Mouse (Mus musculus): Measurements from ENCODE around the gene Skida1. TPM values are rescaled to one million over a fixed set of nuclear protein-coding genes. Genes with fewer than 3 reads are reported as not detected.

Skida1 gene
- total RNA-seq, 2 experiments from 2014 or later: 4.6 to 4.9 TPM

DNA sequence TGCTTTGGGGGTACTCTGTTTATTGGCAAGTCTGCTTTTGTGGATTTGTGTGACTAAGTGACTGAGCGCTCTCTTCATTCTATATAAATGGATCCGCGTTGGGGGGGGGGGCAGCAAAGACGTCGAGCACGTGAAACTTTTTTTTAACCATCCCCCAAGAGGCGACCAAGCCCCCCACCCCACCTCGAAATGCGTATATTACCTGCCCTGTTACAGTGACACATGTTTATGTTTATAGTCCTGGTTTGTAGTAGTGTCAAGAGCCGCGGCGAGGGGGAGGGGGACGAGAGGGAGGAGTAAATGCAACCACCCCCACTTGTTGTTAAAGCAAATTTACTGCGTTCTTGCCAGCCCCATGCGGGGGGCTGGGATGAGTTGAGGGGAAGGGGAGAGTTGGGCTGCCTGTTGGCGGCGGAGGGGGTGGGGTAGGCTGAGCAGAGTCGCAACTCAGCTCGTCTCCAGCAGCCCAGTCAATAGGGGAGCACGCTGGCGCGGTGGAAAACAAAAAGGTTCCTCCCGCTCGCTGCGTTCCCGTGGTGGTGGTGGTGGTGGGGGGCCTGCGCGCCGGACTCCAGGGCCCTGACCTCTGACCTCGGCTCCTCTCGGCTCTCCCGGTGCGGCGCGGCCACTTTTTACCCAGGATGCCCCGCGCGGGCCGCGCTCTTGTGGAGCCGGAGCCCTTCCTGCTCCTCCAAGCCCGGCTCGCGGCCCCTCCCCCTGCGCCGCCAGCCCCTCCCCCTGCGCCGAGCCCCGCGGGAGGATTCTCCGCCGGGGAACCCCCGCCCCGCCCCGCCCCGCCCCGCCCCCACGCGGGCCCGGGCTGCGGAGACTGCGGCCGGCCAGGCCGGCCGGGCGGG, 7.3 kb upstream of the Skida1 start:
- DNase-seq (ENCODE audit: low spot score in 2 of 2): peak; percentile 95 to 97

DNA sequence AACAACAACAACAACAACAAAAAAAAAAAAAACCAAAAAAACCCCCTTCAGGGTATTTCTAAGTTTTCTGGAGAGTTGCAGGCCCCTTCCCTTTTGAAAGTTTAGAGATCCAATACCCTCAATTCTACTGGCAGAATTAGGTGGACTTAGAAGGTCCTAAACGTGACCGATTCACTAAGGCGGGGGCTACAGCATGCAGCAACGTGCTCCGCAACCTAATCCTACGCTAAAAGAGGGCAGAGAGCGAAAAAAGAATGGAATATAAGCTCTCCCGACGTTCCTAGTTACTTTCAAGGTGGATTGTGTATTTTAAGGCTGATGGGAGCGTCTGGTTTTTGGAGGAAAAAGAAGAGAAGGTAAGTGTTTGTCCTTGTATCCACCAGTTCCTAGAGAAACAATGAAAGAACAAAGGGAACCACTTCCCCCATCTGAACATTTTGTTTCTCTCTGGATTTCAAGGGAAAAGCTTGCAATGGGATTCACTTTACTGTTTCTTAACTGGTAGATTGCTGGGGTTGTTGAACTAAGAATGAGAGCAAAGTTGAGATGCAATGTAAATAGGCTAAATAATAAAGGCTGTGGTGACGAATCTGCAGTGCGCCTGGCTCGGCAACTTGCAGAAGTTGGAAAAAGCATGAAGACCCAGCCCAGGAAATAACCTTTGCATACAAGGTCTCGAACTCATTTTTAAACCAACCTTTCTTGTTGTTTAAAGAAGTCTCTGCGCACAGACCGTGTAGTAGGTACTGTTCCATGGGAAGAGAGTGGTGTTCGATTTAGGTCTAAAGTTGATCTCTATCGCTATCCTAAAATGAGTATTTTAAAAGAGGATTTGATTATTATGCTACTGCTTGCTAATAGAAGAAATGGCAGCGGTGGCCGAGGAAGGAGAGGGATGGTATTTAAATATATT, 6.4 kb upstream of the Skida1 start, which contains the start of gene Mllt10:
Mllt10 (plus strand) TSS at position 222 of the 913 bp plus-strand sequence.
- no peak for DNase-seq (ENCODE audit: low spot score in 2 of 2)

DNA sequence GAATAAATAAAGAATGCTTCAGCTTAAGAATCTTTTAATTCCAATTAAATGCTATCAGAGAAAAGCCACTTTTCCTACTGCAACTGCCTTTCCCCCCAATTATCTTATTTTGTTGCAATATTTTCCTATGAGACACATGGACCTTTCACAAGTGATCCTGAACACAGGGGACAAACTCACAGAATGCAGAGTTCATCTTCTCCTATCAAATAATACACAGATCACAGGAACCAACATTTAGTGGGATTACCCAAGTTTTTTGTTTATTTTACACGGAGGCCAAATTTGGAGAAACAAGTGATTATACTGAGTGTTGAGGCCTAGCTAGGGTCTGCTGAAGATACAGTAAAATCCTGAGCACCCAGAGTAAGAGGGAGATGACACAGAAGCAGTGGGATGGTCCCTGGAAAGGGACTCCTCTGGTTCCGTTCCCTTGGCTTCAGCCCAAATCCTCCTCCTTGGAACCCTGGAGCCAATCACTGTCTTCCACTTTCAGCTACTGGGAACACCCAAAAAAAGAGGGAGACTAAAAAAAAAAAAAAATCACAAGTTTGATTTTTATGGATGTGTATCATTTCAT, 5.2 kb upstream of the Skida1 start:
- peak in 1 of 2 experiments; percentile 56 for DNase-seq (ENCODE audit: low spot score in 2 of 2)

DNA sequence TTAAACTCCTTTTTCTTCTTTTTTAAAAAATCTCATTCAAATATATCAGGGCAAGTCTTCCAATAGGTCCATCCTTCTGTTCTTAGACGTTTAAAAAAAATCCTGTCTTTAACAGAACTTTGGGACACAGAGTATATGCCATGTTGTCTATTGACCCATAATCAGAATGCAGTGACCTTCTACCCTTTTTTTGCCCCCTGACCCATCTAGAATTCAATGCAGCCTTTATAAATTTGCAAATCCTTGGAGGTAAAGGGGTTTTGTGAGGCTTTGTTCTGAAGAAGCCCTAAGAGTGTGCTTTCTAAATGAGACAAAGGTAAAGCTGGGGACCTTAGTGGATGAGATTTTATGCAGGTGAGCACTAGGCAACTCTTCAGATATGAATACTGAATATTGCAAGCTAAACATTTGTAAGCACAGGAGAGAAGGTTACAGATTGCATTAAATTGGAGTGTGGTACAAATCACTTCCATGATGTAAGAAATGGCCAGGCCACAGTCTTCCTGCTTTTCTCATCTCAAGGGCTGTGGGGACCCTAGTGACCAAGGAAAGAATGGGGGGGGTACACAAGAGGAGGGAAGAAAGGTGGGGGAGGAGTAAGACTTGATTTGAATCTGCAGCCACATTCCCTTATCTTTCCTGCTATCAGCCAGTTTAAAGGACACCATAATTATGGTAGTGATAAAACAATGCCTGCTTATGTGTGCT, 4.5 kb upstream of the Skida1 start:
- DNase-seq (ENCODE audit: low spot score in 2 of 2): no peak

DNA sequence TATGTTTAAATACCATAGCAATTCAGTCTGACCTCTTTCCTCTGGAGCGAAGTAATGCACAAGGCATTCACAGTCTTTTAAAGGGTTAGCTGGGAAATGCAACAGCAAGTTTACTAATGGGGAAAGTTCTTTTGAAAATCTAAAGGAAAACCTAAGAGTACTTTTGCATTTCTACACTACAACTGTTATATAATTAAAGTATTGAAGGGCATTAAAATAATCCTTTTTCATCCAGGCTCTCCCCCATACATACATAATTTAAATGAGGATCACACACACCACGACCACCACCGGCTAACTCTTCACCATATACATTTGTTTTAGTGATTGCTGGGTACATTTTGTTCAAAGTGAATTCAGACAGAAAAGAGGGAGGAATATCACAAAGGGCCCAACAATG, 3.7 kb upstream of the Skida1 start:
- DNase-seq (ENCODE audit: low spot score in 2 of 2): no peak

DNA sequence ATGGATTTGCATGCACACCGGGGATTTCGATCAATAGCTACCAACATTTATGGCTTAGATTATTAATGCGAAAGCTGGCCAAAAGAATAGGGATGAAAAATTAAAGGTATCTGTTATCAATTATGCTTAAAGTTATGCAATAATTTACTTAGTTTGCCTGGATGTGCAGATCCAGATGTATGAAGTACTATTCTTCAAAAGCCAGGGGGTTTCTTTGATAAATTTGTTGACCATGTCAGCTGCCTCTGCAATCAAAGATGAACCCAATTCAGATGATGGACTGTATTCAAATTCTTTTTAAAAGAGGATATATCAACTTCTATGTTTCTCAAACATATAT, 3.0 kb upstream of the Skida1 start:
- DNase-seq (ENCODE audit: low spot score in 2 of 2): no peak

DNA sequence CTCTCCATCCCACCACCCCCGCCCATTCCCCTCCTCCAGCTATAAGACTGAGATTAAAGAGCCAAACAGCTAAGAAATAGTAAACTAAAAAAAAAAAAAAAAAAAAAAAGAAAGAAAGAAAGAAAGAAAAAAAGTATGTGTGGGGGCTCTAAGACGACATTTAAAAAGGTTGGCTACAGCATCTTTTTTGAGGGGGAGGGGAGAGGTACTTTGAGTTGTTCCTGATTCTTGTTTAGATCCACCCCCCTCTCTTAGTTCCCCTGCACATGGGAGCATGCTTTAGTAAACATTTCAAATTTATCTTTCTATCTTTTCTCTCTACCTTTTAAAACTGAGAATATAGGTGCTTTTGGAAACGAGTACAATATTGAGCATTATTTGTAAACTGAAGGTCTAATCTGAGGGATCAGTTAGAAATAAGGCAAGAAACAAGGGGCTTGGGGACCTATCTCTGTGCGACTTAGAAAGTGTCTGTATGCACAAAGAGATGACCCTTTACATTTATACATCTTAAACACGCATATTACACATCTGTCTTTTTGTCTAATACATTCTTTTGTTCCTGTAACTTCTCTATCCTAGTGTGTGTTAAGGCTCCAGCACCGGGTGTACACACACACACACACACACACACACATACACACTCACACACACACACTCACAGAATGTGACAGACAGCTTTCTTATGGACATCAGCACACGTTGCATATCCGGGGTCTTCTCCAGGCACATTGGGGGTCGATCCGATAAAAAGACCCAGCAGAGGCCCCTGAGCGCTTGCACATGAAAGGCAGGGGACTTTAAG, 2.4 kb upstream of the Skida1 start:
- no peak for DNase-seq (ENCODE audit: low spot score in 2 of 2)

DNA sequence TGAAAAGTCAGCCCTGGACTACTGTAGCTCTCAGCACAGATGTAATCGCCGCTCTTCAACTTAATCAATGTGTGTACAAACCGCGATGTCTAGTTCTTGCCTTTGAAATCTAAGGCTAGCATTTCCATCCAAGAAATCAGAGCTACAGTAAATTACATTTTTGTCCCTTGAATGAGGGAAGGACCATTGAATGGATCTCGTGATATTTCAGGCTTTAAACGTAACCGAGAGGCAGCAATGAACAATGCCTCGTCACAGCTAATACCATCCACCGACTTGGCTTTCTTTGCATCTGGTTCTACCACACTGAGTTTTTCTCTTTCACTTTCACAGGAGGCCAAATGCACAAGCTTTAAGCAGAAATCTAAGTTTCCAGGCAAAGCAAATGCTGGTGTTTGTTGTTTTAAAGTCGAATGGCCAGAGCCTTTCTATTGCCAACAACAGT, 1.7 kb upstream of the Skida1 start:
- DNase-seq (ENCODE audit: low spot score in 2 of 2): no peak

DNA sequence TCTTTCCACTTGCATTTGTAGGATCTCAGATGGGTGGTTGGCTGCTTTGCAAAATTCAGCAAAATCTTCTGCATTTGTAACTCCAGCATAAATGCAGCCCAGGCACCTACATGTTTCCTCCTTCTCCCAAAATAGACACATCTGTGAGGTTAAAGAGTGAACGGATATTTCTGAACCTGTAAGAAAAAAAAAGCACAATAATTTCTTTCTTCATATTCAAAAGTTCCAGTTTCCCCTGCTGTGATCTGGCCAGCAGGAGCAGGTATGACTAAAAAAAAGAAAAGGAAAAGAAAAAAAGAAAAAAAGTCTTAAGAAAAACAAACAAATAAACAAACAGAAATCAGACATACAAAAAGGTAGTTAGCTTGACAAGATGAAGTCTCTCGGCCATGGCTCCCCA, 1.2 kb upstream of the Skida1 start:
- DNase-seq (ENCODE audit: low spot score in 2 of 2): no peak

DNA sequence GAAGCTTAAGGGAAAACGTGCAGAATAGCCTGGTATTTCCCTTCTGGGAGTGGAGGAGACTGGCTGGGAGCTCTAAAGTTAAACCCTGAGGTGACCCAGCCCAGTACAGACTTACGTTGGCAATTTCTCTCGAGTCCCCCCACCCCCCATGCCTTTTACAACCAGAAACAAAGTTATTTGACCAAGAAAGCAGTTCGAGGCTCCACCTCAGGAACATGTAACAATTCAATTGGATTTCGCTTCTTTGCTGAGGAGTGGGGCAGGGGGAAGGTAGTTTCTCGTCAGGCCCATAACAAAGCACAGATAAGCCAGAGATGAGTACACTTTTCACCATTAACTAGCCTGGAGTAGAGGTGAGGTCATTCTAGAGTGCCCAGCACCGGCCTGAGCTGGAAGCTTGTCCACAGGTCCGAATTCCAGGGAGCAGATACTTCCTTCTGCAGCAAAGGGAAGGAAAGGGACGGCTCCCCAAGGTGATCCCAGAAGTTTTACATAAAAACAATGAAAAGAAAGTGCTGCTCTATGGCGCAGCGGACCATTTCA, 499 bp upstream of the Skida1 start:
- DNase-seq (ENCODE audit: low spot score in 2 of 2): no peak

DNA sequence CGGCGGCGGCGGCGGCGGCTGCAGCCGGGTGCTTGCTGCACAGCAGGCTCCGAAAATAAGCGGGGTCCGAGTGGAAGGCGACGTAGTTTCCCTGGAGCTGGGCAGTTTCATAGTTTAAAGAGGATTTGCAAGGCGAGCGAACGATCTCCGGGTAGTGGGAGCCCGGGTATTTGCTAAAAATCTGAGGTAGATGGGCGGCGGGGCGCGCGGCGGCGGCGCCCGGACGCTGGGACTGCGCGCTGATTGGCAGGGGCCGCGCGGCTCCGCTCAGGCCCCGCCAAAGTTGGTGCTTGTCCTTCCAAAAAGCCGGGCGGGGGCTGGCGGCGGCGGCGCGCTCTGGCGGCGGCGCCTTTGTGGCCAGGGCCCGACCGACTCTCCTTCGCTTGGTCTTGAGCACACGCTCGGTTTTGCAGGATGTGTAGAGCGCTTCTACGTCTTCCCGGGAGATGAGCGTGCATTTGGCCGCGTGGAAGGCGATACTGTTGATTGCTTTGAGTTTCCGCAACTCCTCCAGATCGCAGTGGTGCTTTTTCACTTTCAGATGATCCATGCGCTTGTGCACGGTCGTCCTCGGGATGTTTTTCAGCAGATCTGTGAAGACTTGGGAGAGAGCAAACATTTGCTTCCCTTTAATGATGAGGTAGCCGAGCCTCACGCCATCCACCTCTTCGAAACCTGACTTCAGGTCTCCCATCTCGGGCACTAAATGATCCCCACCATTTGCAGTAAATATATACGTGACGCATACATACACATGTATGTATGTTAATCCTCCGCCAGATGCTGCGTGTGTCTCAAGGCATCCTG, 1.0 kb downstream of the Skida1 start:
- peak; percentile 75 to 85 for DNase-seq (ENCODE audit: low spot score in 2 of 2)

DNA sequence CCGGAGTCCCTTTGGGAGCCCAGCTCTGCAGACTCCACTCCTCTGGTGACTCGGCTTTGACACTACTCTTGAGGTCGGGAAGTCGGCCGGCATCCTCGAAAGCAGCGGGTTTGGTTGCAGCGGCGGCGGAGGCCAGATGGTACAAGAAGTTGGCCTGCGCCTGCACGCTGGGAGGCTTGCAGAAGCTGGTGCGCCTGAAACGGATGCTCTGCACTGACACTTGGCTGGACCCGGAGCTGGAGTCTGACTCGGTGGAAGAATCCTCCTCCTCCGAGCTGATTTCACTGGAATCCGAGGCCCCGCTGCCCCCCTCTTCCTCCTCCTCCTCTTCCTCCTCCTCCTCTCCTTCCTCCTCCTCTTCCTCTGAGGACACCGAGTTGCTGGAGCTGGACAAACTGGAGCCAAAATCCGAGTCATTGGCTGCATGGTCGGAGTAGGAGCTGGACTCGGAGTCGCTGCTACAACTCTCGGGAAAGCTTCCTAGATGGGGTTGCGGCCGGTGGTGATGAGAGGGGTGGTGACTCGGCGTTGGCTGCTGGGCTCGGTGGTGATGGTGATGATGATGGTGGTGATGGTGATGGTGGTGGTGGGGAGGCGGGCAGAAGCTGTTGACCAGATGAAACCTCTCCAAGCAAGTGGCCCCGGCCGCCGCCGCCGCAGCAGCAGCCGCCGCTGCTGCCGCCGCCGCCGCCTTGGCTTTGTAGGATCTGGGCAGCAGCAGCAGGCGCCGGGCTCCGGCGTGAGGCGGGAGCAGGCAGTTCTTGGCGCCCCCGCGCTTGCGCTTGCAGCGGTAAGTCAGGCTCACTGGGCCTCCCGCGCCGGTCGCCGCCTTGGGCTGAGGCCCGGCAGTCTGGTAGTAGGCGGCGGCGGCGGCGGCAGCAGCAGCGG, 1.8 kb downstream of the Skida1 start:
- peak; percentile 54 to 78 for DNase-seq (ENCODE audit: low spot score in 2 of 2)

DNA sequence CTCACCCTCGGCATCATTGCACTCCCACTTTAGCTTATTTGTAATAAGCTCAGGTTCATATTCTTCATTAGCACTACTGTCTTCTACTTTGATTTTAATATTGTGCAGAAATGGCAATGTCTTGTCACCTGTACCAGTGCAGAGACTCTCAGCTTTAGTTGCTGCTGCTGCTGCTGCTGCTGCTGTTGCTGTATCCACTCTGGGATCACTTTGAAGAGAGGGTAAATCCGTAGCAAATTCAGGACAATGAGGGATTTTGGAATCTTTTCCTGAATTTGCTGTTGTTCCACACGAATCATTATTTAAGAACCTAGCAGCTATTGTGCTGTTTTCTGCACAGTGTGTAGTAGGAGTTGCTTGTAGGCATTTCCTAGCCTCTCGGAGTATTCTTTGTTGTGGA, 2.7 kb downstream of the Skida1 start:
- no peak for DNase-seq (ENCODE audit: low spot score in 2 of 2)

DNA sequence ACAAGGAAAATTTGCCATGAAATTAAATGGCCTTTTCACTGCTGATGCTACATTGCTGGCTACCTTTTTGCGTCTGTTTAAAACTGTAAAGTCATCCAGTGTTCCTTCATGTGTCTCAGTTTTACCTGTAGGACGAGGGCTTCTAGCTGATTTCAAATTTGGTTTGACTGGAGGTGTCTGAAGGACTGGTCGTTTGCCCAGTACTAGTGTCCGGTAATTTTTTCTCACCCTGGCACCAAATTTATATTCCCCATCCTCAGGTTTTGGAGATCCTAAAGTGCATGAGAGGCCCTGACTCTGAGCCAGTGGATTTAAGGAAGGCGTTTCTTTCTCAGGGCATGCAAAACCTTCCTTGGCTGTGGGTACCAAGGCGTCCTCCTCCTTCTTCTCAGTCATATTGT, 3.1 kb downstream of the Skida1 start:
- no peak for DNase-seq (ENCODE audit: low spot score in 2 of 2)

DNA sequence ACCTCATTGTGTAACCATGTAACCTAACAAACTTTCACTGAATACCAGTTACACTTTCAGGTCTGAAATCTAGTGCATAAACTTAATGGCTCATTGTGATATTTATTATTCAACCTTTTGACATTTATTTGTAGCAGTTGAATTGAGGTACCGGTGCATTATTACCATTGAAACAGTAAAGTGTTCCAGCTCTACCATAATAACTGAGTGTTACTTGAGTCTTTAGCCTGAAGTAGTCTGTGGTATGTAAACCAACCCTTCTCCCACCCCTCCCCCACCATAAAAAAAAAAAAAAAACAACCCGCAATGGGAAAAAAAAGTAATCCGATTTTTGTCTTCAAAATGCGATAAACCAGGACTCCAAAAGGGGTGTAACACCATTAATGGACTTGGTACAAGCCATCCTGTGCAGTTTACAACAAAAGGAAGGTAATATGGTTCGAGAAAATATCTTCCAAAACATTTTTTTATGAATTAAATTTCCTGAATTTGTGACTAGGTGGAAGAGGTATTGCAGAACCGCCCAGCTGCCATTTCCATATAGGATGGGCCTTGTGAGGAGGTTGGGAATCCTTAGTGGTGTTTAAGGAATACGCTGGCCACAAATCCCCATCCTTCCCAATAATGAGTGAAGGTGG, 3.6 kb downstream of the Skida1 start:
- no peak for DNase-seq (ENCODE audit: low spot score in 2 of 2)

DNA sequence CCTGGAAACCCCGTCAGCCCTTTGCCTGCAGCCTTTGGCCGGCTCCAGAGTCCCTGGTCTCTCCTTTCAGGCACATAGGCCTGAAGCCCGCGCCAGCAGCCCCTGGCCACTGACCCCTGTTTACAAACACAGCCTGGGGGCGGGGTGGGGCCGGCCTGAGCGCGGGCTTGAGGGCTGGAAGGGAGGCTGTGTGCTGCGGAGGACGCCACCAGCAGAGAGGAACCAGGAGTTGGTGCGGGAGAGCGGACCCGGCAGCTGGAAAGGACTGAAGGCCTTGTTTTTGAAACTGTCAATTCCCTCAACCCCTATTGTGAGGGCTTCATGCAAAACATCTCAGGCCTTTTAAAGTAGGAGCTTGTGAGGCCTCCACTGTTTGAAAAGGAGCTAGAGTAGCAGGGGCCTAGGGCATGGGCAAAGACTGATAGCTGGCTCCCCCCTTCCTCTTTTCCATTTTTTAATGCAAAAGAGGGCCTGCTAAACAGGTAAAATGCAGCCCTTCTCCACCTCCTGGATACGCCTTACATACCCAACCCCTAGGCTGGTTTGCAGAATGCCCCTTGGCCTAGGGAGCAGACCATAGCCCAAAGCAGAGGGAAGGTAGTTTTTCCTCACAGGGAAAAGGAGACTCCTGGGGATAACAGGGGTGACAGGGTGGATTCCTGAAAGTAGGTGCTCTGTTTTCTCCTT, 7.5 kb downstream of the Skida1 start:
- no peak for DNase-seq (ENCODE audit: low spot score in 2 of 2)
